Mouse (Mus musculus): ENCODE results near the gene Mthfd1l.

The Mthfd1l gene

DNA sequence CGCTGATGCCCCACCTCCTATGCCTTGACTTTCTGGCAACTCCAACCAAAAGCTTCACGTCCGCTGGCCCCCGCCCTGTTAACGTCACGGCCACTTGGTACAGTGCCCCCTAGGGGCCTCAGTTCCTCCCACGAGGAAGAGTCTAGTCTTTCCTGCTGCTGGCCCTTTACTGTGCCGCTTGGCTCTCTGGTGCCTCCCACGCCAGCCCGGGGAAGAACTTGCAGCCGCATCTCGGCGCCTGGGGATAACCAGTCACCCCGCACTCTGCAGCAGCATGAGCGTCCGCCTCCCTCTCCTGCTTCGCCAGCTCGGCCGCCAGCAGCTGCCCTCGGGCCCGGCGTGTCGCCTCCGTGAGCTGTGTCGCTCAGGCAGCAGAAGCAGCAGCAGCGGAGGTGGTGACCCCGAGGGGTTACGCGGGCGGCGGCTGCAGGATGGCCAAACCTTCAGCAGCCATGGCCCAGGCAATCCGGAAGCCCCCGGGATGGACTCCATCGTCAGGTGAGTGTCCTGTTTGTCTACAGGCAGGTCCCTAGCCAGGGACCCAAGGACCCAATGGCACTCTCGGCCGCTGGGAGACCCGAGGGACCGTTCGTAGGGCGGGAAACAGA lies at the start of gene Mthfd1l:
Gene Mthfd1l (plus strand): TSS at position 138 of the 608 bp plus-strand sequence.
- peak; percentile 92 for DNase-seq

DNA sequence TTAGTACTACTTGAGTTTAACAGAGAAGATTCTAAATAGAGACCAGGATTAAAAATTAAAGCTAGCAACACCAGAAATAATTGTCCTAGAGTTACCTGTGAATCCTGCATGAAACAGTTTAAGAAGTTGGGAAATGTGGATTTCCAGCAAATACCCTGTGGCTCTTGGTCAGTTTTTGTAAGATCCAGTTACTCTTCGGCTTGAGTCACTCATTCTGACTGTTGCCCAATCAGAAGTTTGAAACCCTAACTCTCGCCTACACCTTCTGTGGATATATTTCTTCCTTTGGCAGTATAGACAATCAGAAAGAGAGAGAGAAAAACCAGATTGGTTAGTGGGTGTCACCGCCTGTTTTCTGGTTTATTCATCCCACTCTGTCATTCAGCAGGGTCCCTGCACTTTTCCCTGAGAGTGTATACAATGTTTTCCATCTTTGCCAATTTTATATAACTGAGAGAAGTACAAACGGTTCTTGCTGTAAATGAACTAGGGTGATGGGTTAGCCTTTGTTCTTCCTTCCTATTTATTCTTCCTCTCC lies 44.8 kb upstream of the Mthfd1l start:
- DNase-seq: no peak

DNA sequence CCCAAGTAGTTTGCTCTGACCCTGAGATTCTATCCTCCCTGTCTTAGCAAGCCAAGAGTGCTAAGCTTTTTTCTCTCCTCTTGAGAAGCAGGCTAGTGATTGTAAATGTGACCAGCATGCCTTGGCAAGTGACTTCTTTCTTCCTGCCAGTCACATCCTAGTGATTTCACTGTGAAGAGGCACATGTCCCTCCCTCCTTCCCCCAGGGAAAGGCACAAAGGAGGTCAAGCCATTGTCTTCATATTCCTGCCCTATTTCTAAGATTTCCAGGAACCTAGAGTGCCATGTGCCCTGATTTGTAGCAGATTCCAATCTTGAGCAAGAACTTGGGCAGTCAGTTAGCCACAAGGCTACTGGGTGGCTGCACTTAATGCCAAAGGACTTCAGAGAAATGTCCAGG lies 41.1 kb upstream of the Mthfd1l start:
- peak in 1 of 2 experiments; percentile 20 for DNase-seq

DNA sequence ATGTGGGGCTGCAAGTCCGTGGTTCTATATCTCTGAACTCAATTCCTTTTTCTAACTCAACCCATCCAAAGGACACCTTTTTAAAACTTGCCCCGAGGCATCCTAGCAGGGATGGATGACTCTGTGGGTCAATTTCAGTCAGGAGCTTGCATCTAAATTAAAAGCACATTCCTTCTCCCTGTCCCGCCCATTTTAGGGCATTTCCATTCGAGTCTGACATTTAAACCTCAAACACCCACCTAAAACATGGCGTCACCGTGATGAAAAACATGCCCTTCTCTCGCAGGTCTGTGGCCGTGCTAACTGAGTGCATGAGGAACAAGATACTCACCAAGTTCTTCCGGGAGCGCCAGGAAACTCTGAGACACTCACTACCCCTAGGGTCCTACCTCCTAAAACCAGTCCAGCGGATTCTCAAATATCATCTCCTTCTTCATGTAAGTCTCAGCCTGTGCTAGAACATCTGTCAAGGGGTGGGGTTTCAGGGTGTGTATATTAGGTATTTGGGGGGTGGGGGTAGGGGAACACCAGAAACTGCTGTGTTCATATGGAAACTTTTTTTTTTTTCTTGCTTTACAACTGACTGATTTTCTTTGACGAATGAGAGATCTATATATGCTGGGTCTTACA lies 39.5 kb upstream of the Mthfd1l start:
- no peak for DNase-seq

DNA sequence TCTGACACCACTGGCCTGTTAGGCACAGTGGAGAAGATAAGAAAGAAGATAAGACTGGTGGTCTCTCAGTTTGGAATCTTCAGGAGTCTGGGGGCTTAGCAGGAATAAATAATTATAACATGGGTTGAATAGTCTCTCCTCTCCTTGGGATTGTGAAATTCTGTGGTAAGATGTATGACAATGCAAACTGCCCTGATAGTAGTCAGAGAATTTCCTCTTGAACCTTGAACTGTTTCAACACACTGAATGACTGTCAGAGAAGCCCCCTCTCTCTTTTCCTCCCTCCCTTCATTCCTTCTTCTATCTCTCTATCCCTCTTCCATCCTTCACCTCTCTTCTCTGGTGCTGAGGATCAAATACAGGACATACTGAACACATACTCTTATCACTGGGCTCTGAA lies 36.1 kb upstream of the Mthfd1l start:
- DNase-seq: no peak

GRCm38 (mm10) chr10:3939895-3940595 lies 32.9 kb upstream of the Mthfd1l start:
- DNase-seq: no peak

DNA sequence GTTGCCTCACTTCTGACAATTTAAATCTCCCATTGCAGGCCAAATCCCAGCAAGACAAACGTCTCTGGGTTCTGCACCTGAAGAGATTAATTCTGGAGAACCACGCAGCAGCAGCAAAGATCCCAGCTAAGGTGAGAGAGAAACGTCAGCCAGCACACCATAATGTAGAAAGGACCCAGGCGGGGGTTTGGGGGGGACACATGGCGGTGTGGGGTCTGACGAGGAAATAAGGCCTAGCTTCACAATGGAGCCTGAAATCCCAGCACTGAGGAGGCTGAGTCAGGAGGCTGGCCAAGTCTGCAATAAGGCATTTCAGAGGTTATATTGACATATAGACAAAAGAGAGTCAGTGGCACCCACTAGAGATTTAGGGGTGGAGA lies 32.3 kb upstream of the Mthfd1l start:
- no peak for DNase-seq

DNA sequence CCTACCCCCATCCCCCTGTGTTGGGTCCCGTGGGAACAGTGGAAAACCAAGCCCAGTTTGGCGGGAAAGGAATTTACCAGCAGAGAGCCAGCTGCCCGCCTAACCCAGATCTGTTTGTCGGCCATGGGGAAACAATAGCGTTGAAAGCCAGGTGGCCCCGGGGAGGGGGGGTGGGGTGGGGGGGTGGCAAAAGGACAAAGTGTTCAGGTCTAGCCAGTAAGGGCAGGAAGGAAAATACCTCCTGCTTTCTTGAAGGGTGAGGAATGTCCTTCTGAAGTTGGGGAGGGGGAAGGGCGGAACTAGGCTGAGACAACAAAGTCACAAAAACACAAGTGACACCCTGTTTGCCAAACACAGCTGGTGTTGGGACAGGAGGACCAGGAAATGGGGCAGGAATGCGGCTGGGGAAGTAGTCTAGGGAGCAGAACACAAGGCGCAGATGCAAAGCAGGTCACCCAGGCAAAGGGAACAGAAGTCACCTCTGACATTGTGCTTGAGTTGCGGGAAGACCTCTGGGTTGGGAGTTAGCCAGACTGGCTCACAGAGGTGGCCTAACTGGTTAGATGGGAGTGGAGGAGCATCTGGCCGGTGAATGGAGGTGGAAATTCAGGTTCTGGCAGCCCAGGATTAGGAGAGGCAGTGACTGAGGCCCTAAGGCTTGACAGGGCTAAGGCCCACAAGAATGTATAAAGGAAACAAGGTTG lies 31.7 kb upstream of the Mthfd1l start:
- DNase-seq: peak; percentile 22 to 33

GRCm38 (mm10) chr10:3942289-3942688 lies 30.6 kb upstream of the Mthfd1l start:
- no peak for DNase-seq

- DNase-seq: peak; percentile 91 to 92
Observed at GRCm38 (mm10) chr10:3943492-3944395, 29.2 kb upstream of the Mthfd1l start.

DNA sequence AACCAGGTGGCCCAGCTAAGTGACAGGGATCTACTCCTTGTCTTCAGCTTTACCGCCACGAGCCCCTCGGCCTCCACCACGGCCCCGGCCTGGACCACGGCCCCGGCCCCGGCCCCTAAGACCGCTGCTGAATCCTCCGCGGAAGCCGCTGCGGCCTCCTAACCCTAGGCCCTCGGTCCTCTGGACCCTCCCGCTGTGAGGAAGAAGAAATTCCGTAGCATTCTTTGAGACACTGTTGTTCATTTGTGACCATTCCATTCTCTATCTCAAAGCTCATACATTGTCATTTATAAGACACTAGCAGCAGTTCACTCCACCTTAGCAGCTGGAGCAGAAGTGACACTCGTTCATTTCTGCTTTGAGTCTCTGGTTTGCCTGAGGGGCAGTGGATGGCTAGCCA lies 26.0 kb upstream of the Mthfd1l start:
- DNase-seq: no peak

- DNase-seq: no peak
Observed at GRCm38 (mm10) chr10:3947346-3947745, 25.6 kb upstream of the Mthfd1l start.

DNA sequence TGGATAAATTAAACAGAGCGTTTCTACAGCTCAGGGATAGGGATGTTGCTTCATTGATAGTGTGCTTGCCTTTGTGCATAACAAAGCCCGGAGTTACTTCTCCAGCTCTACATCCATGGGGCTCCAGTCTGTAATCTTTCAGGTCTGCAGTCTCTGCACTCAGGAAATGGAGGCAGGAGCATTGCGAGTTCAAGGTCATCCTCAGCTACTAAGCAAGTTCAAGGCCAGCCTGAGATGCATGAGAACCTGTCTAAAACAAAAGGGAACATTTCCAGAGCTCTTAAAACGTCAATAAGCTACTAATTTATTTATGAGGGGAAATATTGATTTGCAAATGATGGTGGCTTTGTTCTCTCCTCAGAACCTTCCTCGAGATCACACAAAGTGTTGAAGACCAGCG lies 23.6 kb upstream of the Mthfd1l start:
- no peak for DNase-seq

DNA sequence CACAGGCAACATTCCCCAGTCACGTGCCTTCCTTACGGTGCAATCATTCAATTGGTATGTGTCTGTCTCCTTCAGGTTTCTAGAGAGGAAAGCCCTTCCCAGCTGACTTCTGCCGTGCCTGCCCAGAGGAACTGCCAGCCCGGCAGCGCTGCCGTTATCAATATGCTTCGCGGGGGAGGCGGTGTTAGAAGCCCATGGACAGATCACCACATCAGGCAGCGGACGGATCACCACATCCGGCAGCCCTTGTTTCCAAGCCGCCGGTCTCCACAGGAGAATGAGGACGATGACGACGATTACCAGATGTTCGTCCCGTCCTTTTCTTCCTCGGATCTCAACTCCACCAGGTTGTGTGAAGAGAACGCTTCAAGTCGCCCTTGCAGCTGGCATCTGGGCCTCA lies 16.4 kb upstream of the Mthfd1l start:
- DNase-seq: no peak

DNA sequence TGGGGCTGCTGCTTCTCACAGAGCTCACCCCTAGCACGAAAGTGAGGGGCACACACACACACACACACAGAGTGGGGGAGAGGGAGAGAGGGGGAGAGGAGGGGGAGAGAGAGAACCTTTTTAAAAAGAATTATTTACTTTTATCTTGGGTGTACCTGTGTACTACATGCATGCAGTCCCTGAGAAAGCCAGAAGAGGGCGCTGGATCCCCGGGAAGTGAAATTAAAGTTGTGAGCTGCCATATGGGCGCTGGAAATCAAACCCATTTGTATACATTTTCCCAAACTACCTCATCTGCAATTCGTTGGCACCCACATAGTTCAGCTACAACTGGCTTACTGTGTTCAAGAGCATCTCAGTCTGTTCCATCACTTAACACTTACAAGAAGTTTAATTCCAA lies 14.3 kb upstream of the Mthfd1l start:
- no peak for DNase-seq

DNA sequence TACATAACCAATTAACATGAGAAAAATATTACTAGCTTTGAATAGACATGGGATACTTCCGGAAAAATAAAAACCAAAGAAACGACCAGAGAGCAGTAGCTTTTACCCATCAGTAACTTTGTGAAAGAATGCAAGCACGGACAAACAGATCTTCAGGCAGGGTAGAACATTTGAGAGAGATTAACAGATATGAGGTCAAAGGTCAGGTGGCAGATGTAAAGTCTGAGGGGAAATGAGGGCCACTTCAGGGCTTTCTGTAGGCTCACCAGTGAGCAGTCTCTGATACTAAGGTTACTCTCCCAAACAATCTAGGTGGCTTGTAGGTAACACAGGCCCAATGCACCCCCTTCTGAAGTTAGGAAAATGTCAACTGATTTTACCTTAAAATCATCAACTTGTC lies 3.9 kb upstream of the Mthfd1l start:
- DNase-seq: no peak

GRCm38 (mm10) chr10:3972237-3972636 lies 681 bp upstream of the Mthfd1l start:
- no peak for DNase-seq

- DNase-seq: peak; percentile 92 to 95
Observed at GRCm38 (mm10) chr10:3973589-3974070, 712 bp downstream of the Mthfd1l start.

DNA sequence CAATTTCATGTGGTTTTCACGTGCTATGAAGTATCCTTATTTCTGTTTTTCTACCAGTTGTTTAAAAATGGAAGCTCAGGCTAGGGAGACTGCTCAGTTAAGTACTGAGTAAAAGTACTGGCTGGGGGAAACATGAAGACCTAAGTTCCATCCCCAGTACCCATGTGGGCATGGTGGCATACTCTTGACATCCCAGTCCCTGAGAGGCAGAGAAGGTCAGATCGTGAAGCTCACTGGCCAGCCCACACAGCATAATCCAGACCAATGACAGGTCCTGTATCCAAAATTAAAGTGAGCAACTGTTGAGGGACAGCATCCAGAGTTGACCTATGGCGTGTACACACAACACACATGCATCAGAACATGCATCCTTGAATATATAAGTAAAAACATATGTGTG lies 1.5 kb downstream of the Mthfd1l start:
- no peak for DNase-seq

DNA sequence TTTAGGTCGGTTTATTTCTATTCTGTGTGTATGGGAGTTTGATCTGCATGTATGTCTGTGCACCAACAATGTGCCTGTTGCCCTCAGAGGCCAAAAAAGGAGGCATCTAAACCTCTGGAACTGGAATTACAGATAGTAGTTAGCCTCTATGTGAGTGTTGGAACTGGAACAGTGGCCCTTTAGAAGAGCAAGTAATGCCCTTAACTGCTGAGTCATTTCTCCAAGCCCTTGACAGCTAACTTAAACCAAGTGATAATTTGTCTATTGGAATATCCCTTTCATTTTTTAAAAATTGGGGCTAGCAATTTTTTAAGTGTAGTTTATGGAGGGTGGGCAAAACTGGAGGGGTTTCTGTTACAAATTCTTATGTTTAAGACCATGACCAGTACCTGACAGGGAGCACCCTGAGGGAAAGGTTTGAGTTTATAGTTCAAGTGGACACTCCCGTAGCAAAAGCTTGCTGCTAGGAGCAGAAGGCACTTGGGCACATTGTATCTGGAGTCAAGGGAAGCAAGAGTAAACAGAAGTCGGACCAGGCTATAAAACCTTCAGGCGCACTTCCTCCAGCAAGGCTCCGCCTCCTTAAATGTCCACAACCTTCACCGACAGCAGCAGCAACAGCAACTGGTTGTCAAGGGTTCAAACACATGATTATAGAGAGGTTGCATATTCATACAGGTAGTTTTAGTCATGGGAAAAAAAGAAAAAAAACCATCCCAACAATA lies 3.1 kb downstream of the Mthfd1l start:
- no peak for DNase-seq

GRCm38 (mm10) chr10:3976623-3977010 lies 3.7 kb downstream of the Mthfd1l start:
- DNase-seq: peak; percentile 59 to 68
